Mouse (Mus musculus): ENCODE measurements around the gene Pdcd2.

Pdcd2 gene

GRCm38 (mm10) chr17:15499656-15500394 lies 27.3 kb downstream of the Pdcd2 start, which contains the start of the genes Psmb1 and Tbp:
Gene Psmb1 (minus strand): TSS chr17:15499751.
Gene Tbp (plus strand): TSS chr17:15499888.
- peak; percentile 94 to 96 for DNase-seq (ENCODE audit: low spot score in 2 of 2)

- no peak for DNase-seq (ENCODE audit: low spot score in 2 of 2)
Observed at GRCm38 (mm10) chr17:15498753-15499113, 28.4 kb downstream of the Pdcd2 start.

- peak; percentile 91 to 93 for DNase-seq (ENCODE audit: low spot score in 2 of 2)
Observed at GRCm38 (mm10) chr17:15497882-15498752, 29.0 kb downstream of the Pdcd2 start.

GRCm38 (mm10) chr17:15490542-15490941 lies 36.6 kb downstream of the Pdcd2 start:
- DNase-seq (ENCODE audit: low spot score in 2 of 2), result no peak

GRCm38 (mm10) chr17:15472671-15473070 lies 54.4 kb downstream of the Pdcd2 start:
- no peak for DNase-seq (ENCODE audit: low spot score in 2 of 2)

All from cerebellum, postnatal 4 days (tissue).